Mouse (Mus musculus): Measurements from ENCODE around the gene 2210011C24Rik. TPM values are rescaled to one million over a fixed set of nuclear protein-coding genes. Genes with fewer than 3 reads are reported as not detected.
"Not testable (repeated sequence)": the region's sequence is repeated elsewhere in the genome, so short reads cannot be mapped to it uniquely, and the experiment has no call there.

Gene 2210011C24Rik
- total RNA-seq, 2 experiments from 2014 or later: not detected

DNA sequence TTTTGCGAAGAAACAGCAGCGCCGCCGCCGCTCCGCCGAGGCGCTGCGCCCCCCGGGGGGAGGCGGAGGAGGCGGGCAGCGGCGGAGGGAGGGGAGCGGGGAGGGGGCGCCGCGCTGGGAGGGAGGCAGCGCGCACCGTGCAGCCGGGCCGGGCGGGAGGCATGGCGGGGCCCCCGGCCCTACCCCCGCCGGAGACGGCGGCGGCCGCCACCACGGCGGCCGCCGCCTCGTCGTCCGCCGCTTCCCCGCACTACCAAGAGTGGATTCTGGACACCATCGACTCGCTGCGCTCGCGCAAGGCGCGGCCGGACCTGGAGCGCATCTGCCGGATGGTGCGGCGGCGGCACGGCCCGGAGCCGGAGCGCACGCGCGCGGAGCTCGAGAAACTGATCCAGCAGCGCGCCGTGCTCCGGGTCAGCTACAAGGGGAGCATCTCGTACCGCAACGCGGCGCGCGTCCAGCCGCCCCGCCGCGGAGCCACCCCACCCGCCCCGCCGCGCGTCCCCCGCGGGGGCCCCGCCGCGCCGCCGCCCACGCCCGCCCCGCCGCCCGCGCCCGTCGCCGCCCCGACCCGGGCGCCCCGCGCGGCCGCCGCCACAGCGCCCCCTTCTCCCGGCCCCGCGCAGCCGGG lies 14.3 kb downstream of the 2210011C24Rik start, which contains the start of gene Samd1:
Gene Samd1, plus strand, starts transcription at position 162 of the 631 bp plus-strand sequence.
- ATAC-seq (replicated peaks; ENCODE audit: low FRiP score, poor library complexity, severe bottlenecking): no peak

DNA sequence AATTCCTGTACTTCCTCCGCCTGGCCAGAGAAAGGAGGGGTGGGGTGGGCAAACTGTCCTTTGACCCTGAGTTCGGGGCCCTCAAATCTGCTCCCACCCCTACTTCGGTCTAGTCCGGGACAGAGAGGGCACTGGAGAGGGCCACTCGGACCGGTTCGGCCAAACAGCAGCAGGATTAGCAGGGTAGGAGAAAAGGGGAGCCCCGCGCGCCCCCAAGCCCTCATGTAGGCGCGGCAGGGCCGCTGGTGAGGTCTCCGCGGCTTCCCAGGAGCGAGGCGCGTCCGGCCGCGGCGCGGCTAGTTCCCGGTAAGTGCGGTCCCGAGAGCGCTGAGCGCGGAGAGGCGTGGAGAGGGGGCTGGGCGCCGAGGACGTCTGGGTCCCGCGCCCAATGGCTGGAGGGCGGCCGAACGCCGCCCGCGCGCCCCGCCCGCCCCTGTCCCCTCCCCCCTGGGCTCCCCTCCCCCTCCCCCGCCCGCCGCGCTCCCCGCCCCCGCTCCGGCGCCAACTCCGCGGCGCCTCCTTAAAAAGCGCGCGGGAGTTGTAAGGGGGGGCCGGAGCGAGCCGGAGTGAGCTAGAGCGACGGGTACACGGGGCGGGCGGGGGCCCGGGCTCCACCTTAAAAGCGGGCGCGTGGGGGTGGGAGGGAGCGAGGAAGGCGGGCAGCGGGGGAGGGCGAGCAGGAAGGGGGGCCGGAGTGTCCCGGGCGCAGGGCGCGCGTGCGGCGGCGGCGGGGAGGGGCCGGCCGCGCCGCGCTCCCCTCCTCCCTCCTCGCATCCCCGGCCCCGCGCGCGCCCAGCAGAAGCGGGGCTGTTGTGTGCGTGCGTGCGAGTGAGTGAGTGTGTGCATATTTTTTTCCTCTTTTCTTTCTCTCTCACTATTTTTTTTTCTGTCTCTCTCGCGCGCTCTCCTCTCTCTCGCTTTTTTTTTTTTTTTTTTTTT lies 15.1 kb downstream of the 2210011C24Rik start:
- ATAC-seq (replicated peaks; ENCODE audit: low FRiP score, poor library complexity, severe bottlenecking): peak; percentile 77

DNA sequence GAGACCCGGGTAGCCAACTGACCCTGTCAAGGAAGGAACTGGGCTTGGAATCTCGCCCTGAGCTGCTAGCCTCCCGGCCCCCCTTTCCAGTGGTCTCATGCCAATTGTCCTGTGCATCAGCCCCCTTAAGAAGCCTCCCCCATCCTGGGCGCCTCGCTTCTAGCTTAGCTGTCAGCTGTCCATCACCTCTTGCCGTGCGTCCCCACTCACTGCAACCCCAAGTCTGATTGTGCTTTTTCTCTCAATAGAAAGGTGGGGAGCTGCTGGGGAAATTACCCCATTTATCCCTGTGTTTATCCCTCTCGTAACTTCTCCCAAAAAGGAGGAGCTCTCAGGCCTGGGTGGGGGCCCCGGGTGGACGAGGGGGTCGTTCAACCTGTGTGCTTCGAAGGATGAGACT lies 16.0 kb downstream of the 2210011C24Rik start:
- no peak for ATAC-seq (replicated peaks; ENCODE audit: low FRiP score, poor library complexity, severe bottlenecking)

DNA sequence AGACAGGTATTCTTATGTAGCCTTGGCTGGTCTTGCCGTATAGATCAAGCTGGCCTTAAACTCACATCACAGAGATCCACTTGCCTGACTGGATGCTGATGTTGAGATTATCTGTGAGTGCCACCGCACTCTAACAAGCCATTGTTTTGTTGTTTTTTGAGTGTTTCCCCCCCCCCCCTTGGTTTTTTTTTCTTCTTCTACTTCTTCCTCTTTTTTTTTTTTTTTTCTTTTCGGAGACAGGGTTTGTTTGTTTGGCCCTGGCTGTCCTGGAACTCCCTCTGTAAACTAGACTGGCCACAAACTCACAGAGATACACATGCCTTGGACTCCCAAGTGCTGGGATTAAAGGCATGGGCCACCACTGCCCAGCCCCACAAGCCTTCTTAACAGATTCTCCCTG lies 17.9 kb downstream of the 2210011C24Rik start:
- no peak for ATAC-seq (replicated peaks; ENCODE audit: low FRiP score, poor library complexity, severe bottlenecking)

DNA sequence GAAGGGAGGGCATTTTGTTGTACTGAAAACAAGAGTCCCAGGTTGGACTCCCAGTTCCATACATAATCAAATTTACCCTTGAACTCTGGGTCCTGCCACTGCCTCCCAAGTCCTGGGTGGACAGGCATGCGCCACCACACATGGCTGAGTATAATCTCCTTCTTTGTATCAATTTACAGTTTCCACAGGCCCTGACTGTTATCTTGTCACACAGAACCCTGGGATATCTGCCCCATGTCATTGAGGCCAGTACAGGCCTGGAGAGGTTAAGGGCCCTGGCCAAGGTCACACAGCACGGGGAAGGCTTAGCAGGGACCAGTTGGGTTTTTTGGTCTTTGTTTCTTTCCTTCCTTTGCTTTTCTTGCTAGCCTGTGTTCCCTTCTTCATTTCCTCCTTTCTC lies 19.5 kb downstream of the 2210011C24Rik start:
- peak; percentile 52; the same call in 1 of the 2 replicates for ATAC-seq (replicated peaks; ENCODE audit: low FRiP score, poor library complexity, severe bottlenecking)

DNA sequence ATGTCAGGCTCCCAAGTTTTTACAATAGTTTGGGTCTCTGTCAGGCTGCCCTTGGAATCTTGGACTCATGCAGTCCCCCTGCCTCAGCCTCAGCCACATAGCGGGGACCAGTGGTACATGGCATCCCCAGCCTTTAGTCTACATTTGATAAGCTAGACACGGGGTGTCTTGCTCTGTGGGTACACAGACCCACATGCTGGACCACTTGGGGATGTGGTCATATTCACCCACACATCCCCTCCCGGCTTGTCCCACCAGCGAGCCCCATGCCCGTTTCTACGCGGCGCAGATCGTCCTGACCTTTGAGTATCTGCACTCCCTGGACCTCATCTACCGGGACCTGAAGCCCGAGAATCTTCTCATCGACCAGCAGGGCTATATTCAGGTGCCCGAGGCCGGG lies 21.8 kb downstream of the 2210011C24Rik start:
- ATAC-seq (replicated peaks; ENCODE audit: low FRiP score, poor library complexity, severe bottlenecking): no peak

DNA sequence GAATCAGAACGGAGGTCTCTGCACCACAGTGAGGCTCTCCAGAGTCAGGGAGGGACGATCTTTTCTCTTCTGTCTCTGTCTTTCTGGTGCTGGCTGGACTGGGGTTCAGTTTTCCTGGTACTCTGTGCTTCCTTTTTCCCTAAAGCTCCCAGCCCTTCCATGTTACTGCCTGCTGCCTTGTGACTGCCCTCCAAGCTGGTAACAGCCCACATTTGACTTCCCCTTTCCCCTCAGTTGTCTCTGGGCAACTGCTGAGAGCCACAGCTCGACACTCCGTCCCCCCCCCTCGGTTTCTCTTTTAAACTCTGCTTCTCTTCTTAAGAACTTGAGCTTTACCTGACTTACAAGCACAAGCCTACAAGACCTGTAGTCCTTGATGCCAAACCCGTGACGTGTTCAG lies 22.7 kb downstream of the 2210011C24Rik start:
- ATAC-seq (replicated peaks; ENCODE audit: low FRiP score, poor library complexity, severe bottlenecking): no peak

DNA sequence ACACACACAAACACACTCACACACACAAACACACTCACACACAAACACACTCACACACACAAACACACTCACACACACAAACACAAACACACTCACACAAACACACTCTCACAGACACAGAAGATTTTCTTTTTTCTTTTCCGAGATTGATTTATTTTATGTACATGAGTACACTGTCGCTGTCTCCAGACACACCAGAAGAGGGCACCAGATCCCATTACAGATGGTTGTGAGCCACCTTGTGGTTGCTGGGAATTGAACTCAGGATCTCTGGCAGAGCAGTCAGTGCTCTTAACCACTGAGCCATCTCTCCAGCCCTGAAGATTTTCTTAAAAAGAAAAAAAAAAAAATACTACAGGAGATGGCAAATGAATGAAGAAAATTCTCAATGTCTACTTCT lies 28.7 kb downstream of the 2210011C24Rik start:
- ATAC-seq (replicated peaks; ENCODE audit: low FRiP score, poor library complexity, severe bottlenecking): not testable (repeated sequence)

DNA sequence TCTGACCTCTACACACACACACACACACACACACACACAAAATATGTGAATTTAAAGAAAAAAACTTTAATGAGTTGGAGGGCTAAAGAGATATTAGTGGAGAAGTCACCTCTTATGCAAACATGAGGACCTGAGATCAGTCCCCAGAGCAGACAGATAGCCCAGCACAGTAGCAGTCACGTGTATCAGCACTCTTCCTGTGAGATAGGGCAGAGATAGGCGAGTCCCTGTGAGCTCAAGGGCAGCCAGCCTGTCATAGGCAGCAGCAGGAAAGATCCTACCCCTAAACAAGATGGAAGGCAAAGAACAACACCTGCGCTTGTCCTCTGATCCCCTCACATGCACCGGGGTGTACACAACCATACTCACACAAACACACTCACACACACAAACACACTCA lies 29.5 kb downstream of the 2210011C24Rik start:
- no peak for ATAC-seq (replicated peaks; ENCODE audit: low FRiP score, poor library complexity, severe bottlenecking)

DNA sequence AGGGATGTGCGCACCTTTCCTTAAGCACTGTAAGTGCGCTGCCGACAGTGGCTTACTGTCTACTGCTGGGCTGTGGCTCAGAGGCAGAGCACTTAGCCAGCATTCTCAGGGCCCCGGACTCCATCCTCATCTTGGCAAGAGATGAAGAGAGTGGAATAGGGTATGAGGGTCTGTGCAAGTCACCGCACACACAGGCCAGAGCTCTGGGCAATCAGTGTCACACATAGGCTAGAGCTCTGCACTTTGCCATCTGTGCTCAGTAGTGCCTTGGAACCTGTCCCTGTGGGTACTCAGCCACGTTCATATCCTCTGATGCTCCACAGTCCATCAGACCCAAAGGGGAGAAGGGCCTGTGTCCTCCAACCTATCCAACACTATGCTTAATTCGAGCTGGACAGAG lies 30.4 kb downstream of the 2210011C24Rik start:
- no peak for ATAC-seq (replicated peaks; ENCODE audit: low FRiP score, poor library complexity, severe bottlenecking)

DNA sequence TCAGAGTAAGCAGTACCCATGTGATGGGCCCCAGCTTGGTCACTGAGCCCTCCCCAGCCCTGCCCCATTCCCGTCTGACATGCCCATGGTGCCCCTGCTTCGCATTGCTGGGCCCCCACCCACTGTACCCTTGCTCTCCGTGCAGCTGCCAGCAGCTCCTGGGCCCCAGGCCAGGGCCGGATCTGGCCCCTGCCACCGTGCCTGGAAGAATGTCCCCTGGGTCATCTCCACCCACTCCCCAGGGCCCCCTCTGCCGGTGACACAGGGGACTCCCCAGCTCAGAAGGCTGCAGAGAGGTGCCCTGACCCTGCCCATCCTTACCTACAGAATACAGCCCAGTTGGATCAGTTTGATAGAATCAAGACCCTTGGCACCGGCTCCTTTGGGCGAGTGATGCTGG lies 31.1 kb downstream of the 2210011C24Rik start:
- ATAC-seq (replicated peaks; ENCODE audit: low FRiP score, poor library complexity, severe bottlenecking): no peak

DNA sequence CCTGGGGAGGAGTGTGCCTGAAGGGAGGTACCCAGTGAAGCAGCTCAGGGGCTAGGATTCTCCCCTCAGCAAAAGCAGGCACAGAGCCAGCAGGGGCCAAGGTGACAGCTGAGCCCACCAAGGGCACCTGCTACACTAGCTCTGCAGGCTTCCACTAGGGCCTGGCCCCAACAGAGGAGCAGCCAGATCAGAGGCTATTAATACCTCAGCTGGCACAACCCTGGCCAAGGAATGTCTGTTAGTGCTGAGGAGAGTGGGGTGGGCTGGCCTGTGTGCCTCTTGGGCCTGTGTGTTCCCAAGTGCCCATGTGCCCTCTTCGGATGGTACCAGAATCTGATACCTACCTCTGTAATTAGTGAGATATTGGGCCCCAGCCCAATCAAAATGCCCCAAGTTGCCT lies 31.7 kb downstream of the 2210011C24Rik start:
- no peak for ATAC-seq (replicated peaks; ENCODE audit: low FRiP score, poor library complexity, severe bottlenecking)

DNA sequence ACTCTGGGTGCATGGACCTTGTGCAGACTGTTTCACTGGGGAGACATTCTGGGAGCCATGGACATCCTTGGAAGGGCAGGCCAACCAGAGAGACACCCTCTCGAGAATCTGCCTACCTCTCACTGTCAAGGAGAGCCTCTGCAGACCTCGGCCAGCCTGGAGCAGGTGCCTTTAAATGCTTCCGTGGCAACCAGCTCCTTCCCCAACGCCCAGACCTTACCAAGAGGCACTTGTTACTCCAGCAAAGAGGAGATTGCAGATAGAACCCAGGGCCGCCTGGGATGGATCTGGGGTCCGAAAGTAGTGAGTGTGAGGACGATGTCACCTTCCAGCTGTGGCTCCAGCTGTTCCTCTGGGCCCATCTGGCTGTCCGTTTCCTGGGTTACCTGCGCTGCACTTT lies 33.8 kb downstream of the 2210011C24Rik start:
- ATAC-seq (replicated peaks; ENCODE audit: low FRiP score, poor library complexity, severe bottlenecking): no peak

DNA sequence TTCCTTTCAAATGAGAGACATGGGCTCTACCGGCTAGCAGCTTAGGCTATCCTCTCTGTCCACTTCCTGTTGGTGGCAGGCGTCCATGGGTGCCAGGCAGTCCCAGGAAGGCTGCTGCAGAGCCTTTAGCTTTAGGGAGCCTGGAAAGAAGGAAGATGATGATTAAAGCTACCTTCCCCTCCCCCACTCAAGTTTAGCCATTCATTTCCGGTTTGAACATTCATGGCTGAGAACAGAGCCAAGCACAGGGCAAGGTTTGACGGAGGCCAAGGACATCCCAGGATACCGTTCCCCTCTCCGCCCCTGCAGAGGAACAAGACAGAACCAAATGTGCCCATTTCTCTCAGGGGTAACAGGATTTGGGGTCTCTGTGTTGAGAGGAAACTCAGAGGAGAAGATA lies 34.3 kb downstream of the 2210011C24Rik start:
- no peak for ATAC-seq (replicated peaks; ENCODE audit: low FRiP score, poor library complexity, severe bottlenecking)

DNA sequence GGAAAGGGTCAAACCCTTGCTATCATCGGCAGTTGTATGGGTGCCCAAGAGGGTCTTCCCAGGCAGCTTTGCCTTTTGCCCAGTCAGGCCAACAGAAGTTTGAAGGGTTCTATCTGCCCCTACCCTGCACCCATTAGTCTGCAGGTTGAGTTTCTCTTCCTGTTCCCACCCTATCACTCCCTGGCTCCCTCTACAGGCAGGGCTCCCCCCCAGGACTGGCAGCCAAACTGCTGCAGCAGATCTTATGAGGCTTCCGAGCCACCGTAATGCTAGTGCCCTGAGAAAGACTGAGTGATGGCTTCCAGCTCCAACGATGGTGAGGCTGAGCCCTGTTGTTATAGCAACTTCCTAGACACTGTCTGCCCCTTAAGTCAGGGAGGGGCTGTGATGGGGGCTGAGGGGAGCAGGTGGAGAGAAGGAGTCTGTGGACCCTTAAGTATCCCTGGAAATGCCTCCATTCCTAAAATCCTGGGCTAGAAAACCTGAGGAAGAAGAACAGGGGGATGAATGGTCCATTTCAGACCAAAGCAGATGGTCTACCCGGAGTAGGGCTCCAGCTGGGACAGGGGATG lies 35.1 kb downstream of the 2210011C24Rik start:
- ATAC-seq (replicated peaks; ENCODE audit: low FRiP score, poor library complexity, severe bottlenecking): no peak

DNA sequence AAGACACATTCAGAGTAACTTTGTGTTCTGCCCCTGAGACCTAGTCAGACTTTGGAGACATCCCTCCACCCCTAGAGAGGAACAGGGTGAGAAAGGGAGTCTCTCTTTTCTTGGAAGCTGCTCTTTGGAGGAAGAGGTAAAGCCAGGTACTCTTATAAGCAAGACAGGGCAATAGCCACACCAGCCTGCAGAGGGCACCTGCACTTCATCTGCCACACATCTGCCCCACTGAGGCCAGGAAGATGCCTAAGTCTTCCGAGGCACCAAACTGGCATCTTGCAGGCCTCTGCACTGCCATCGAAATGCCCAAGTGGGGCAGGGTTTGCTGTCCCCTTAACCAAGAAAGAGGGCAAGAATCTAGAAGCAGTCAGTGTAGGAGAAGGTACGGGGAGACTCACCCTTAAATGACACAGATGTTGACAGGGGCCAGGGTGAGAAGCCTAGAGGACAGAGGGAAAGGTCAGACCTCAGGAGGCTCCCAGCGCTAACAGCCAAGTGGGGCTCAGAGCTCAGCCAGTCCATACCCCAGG lies 35.8 kb downstream of the 2210011C24Rik start:
- no peak for ATAC-seq (replicated peaks; ENCODE audit: low FRiP score, poor library complexity, severe bottlenecking)

DNA sequence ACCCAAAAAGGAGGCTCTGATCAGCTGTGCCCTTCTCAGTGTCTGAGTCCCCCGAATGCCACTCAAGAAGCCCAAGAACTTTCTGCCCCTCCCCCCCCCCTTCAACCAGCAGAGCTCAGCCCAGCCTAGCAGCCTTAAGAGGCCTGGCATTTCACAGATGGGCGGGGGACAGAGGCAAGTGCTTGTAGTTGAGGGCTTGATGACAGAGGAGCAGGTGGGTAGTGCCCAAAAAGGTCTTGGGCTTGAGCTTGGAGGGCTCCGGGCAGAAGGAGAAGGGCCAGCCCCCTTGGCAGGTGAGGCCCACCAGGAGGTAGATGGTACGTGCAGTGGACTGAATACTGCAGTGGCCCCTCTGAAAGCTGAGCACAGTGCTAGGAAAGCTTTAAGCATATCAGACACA lies 37.5 kb downstream of the 2210011C24Rik start:
- no peak for ATAC-seq (replicated peaks; ENCODE audit: low FRiP score, poor library complexity, severe bottlenecking)

DNA sequence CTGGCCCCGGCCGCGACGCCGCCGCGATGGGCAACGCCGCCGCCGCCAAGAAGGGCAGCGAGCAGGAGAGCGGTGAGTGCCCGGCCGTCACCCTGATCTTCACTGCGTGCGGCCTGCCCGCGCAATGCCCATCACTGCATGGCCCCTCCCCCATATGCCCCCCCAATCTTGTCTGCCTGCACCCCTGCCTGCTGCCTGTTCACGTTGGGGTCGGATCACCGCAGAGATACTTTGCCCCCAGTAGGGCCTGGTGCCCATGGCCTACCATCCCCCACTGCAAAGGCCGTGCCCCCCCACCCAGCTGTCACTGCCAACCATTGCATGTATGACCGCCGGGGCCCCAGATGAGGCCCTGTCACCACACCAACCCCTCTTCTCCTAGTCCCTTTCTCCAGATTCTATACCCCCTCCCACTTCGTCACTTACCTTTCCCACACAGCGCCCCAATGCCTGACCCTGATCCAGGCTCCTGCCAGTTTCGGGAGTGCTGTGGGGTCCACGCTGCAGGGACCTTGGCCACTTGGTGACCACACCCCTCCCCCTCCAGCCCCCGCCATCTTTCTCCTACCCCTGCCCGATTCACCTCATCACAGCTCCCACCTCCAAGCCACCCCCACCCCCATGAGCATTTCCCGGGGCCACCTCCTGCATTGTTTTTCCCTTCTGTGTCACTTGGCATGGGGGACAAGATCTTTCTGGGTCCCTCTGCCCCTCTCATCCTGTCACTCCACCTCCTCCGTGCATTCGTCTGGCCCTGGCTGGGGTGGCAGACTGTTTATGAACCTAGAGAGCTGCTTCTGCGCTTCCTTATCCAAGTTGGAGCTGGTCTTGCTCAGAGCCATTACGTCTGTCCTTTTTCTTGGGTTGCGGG lies 38.6 kb downstream of the 2210011C24Rik start:
- ATAC-seq (replicated peaks; ENCODE audit: low FRiP score, poor library complexity, severe bottlenecking): no peak

Data from erythroblast, adult 5-6 weeks (primary cell).